Mouse (Mus musculus): ENCODE results near the gene Fgfr2. TPM values are rescaled to one million over a fixed set of nuclear protein-coding genes. Genes with fewer than 3 reads are reported as not detected.

Gene Fgfr2
- polyA plus RNA-seq, 1 experiment from 2014 or later, result 11.2 TPM

DNA sequence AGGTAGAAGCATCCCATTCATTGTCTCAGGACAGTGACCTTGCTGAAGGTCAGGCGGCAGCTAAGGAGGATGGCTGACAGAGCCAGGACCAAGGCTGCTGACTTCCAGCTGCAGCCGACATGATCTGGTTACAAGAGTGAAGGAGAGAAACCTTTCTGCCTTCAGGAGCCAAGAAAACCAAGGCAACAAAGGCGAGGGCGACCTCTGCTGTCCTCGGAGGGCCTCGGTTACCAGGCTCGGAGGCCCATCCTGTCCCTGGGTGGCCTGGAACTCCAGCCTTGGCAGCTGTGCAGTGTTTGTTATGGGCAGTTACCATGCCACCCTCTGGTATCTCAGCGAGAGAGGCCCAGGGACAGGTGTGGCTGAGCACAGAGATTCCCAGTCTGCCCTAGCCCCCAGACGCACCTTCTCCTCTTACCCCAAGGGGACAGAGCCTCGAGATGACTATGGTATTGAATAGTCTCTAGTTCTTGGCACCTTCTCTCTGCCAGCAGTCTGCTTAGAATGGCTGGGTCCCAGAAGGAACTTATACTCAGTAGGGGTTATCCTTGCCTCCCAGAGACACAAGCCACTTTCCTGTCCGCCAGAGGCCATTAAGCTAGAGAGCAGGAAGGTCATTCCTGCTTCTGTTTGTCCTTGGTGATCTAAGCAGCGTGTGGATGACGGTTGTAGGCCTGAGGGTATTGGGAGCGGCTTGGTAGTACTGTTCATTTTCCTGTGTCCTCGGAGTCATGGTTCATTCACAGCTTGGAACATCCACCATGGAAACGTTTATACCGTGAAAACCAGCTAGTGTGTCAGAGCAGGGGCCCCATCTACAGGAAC lies 449.0 kb downstream of the Fgfr2 start:
- TF ChIP-seq EP300 (IDR thresholded peaks at IDR 0.05; ENCODE audit: low read depth) (no peak), CTCF (IDR thresholded peaks at IDR 0.05; ENCODE audit: low read depth) (peak; percentile 43)
- no peak for DNase-seq
- Histone ChIP-seq H3K27ac (ENCODE audit: low read depth) (no peak overlapping the region; the same call in 1 of the 2 replicates), H3K36me3 (replicated peaks; ENCODE audit: insufficient read depth, low read length) (no peaks in the 10 kb centered on the region), H3K27me3 (ENCODE audit: insufficient read depth, low read length) (no peaks in the 10 kb centered on the region), H3K4me3 (ENCODE audit: low read depth, low read length) (no peak overlapping the region), H3K4me1 (ENCODE audit: insufficient read depth) (peaks cover 12% of the 10 kb centered on the region), H3K9ac (replicated peaks) (no peak overlapping the region), H3K4me2 (ENCODE audit: low read depth, low read length) (no peak overlapping the region), H3K9me3 (ENCODE audit: low read length) (no peaks in the 10 kb centered on the region)
- ATAC-seq, result no peak
- 75% methylated on average over 17 of the region's 17 CpGs for whole genome bisulfite sequencing (ENCODE audit: insufficient replicate concordance)

DNA sequence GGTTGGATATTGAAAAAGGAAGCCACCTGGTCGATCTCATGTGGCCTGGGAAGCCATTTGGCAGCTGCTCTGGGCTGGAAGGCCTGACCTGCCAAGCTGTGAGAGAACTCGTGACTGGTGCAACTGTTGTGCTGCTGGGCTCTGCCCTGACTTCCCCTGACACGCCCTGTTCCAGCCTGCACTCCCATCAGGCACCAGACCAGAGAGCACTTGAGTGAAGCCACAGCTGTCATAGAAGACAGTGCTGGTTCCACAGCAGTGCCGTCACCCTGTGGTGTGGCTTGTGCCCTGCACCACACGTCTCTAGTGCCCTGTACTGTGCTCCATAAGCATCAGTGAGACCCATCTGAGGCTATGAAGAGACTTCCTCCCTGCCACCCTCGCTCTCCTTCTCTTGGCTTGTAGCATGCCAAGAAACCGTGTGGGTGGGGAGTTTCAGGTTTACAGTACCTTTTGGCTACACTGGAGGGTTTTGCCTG lies 450.6 kb downstream of the Fgfr2 start:
- H3K9ac ChIP-seq (replicated peaks), result no peak overlapping the region
- peak; percentile 75 for ATAC-seq
- DNase-seq, result peak; percentile 60
- no peak overlapping the region for H3K4me2 ChIP-seq (ENCODE audit: low read depth, low read length)
- TF ChIP-seq CTCF (IDR thresholded peaks at IDR 0.05; ENCODE audit: low read depth), result peak; percentile 16; the same call in 1 of the 2 replicates
- TF ChIP-seq EP300 (IDR thresholded peaks at IDR 0.05; ENCODE audit: low read depth), result no peak
- H3K36me3 ChIP-seq (replicated peaks; ENCODE audit: insufficient read depth, low read length), result no peaks in the 10 kb centered on the region
- H3K27ac ChIP-seq (ENCODE audit: low read depth), result peak overlapping the region; percentile 35; the same call in 1 of the 2 replicates
- H3K4me1 ChIP-seq (ENCODE audit: insufficient read depth), result peaks cover 10% of the 10 kb centered on the region
- no peak overlapping the region for H3K4me3 ChIP-seq (ENCODE audit: low read depth, low read length)
- no peaks in the 10 kb centered on the region for H3K27me3 ChIP-seq (ENCODE audit: insufficient read depth, low read length)
- H3K9me3 ChIP-seq (ENCODE audit: low read length), result no peaks in the 10 kb centered on the region
- WGBS (ENCODE audit: insufficient replicate concordance), result 42% methylated on average over 7 of the region's 7 CpGs

DNA sequence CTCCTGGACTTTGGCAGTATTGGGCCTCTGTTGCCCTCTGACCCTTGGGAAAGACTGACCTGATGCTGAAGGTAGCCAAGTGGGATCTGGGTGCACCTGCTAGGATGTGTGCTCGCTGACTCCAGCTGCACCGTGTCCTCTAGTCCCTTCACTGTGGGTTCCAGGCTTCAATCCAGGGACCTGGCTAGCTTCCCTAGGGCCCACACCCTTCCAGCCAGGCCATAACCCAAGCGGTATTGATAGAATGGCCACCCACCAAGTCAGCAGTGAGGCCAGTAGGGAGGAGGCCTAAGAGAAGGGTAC lies 452.3 kb downstream of the Fgfr2 start:
- H3K4me2 ChIP-seq (ENCODE audit: low read depth, low read length), result no peak overlapping the region
- no peaks in the 10 kb centered on the region for H3K36me3 ChIP-seq (replicated peaks; ENCODE audit: insufficient read depth, low read length)
- no peaks in the 10 kb centered on the region for H3K9me3 ChIP-seq (ENCODE audit: low read length)
- peaks cover 10% of the 10 kb centered on the region for H3K4me1 ChIP-seq (ENCODE audit: insufficient read depth)
- ATAC-seq (peak; percentile 56), DNase-seq (no peak)
- H3K4me3 ChIP-seq (ENCODE audit: low read depth, low read length), result no peak overlapping the region
- H3K9ac ChIP-seq (replicated peaks), result no peak overlapping the region
- no peak overlapping the region for H3K27ac ChIP-seq (ENCODE audit: low read depth)
- 82% methylated on average over 3 of the region's 3 CpGs for WGBS (ENCODE audit: insufficient replicate concordance)
- no peaks in the 10 kb centered on the region for H3K27me3 ChIP-seq (ENCODE audit: insufficient read depth, low read length)
- no peak for TF ChIP-seq CTCF (IDR thresholded peaks at IDR 0.05; ENCODE audit: low read depth)
- TF ChIP-seq EP300 (IDR thresholded peaks at IDR 0.05; ENCODE audit: low read depth), result no peak

DNA sequence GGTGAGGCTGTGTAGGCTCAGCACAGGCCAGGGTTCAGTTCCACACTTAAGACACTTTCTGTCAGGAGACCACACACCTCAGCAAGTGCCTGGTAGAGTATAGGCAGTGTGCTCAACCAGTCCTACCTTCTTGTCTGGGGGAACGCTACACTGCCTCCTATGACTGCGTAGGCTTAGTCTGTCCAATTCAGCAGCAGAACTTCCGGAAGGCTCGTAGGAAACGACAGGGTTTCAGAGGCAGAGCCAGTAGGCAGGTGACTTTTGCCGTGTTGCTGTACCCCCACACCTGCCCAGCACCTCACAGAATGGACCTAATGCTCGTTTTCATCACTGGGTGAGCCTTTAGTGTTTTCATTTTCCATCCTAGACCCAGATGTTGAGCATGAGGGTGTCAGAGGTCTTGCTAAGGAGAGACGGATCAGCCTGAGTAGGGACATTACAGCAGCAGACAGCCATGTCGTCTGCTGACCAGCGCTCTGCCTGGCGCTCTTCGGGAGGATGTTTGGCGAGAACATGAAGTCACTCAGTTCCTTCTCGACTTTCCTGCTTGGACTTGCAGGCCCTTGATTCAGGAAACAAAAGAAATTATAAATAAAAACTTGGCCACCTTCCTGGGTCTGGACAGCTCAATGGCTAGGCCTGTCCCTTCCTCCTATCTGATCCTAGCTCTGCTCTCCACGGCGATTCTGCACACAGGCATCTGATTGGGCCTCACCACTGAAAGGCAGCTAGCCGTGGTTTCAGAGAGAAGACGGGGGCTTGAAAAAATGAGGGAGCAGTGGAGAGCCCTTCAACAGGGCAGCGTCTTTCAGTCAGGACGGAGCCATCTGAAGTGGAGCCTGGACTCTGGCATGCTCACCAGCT lies 452.9 kb downstream of the Fgfr2 start:
- Histone ChIP-seq H3K27ac (ENCODE audit: low read depth) (no peak overlapping the region), H3K9me3 (ENCODE audit: low read length) (no peaks in the 10 kb centered on the region), H3K36me3 (replicated peaks; ENCODE audit: insufficient read depth, low read length) (no peaks in the 10 kb centered on the region), H3K4me1 (ENCODE audit: insufficient read depth) (peaks cover 10% of the 10 kb centered on the region), H3K27me3 (ENCODE audit: insufficient read depth, low read length) (no peaks in the 10 kb centered on the region), H3K4me3 (ENCODE audit: low read depth, low read length) (no peak overlapping the region), H3K9ac (replicated peaks) (no peak overlapping the region), H3K4me2 (ENCODE audit: low read depth, low read length) (no peak overlapping the region)
- 76% methylated on average over 20 of the region's 20 CpGs for WGBS (ENCODE audit: insufficient replicate concordance)
- no peak for TF ChIP-seq CTCF (IDR thresholded peaks at IDR 0.05; ENCODE audit: low read depth)
- no peak for TF ChIP-seq EP300 (IDR thresholded peaks at IDR 0.05; ENCODE audit: low read depth)
- DNase-seq, result no peak
- ATAC-seq, result peak; percentile 9; the same call in 1 of the 2 replicates

DNA sequence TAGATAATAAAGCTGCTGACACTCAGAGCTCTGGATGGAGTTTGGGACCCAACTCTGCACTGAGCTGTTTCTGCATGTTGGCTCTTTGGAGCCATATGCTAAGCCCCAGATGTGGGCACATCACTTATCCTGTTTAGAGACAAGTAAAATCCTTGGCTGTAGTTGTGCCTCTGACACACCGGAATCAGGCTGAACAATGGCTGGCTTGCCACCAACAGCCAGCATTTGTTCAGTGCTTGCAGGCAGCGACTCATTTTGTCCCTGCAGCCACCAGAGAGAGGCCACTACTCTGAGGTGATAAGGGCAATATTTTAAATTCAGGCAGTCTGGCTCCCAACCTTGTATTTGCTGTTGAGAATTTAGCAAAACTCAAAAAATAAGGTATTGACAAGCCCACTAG lies 454.5 kb downstream of the Fgfr2 start:
- DNase-seq, result no peak

DNA sequence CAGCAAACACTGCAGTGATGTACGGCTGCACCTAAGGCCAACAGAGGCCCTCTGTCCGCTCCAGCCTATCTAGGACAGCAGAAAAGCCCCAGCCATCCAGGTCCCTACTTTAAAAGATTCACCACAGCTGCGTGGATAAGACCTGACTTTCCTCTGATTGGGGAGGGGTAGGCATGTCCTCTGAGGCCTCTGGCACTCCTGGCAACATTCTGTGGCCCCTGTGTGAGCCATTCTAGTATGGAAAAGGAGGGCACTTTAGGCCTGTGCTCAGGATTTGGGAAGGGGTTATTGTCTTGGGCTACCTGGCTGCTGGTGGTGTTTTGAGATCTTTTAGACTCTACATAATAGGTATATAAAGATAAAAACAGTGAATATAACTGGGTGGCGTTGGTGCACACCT lies 456.6 kb downstream of the Fgfr2 start:
- ATAC-seq (no peak), DNase-seq (no peak)
- H3K36me3 ChIP-seq (replicated peaks; ENCODE audit: insufficient read depth, low read length), result no peaks in the 10 kb centered on the region
- no peak for TF ChIP-seq CTCF (IDR thresholded peaks at IDR 0.05; ENCODE audit: low read depth)
- H3K4me3 ChIP-seq (ENCODE audit: low read depth, low read length), result no peak overlapping the region
- peaks cover 4% of the 10 kb centered on the region for H3K4me1 ChIP-seq (ENCODE audit: insufficient read depth)
- no peak overlapping the region for H3K4me2 ChIP-seq (ENCODE audit: low read depth, low read length)
- WGBS (ENCODE audit: insufficient replicate concordance), result 83% methylated on average over 4 of the region's 4 CpGs
- H3K27me3 ChIP-seq (ENCODE audit: insufficient read depth, low read length), result no peaks in the 10 kb centered on the region
- H3K9me3 ChIP-seq (ENCODE audit: low read length), result no peaks in the 10 kb centered on the region
- H3K27ac ChIP-seq (ENCODE audit: low read depth), result no peak overlapping the region
- no peak overlapping the region for H3K9ac ChIP-seq (replicated peaks)

More for the DNA sequence above, 454.5 kb downstream of the Fgfr2 start:
- Histone ChIP-seq H3K9me3 (ENCODE audit: low read length) (no peaks in the 10 kb centered on the region), H3K4me3 (ENCODE audit: low read depth, low read length) (no peak overlapping the region), H3K4me2 (ENCODE audit: low read depth, low read length) (no peak overlapping the region), H3K36me3 (replicated peaks; ENCODE audit: insufficient read depth, low read length) (no peaks in the 10 kb centered on the region), H3K9ac (replicated peaks) (no peak overlapping the region), H3K27ac (ENCODE audit: low read depth) (no peak overlapping the region), H3K27me3 (ENCODE audit: insufficient read depth, low read length) (no peaks in the 10 kb centered on the region), H3K4me1 (ENCODE audit: insufficient read depth) (peaks cover 8% of the 10 kb centered on the region)
- no peak for ATAC-seq
- 70% methylated on average over 2 of the region's 2 CpGs for WGBS (ENCODE audit: insufficient replicate concordance)
- no peak for TF ChIP-seq EP300 (IDR thresholded peaks at IDR 0.05; ENCODE audit: low read depth)
- TF ChIP-seq CTCF (IDR thresholded peaks at IDR 0.05; ENCODE audit: low read depth), result no peak

All from liver, postnatal 0 days (tissue).